Mouse (Mus musculus) megakaryocyte, embryonic 14.5 days (primary cell): ENCODE measurements at regions not wholly inside any gene's neighbourhood (a gene's known extent, or its start where the extent isn't known, plus 50 kb on each side); places are given as distances from the start of the nearest gene placed in this dataset.
A peak's percentile ranks its signal among the peaks of the same experiment; 100 is the strongest.

Source experiments
- H3K27me3 ChIP-seq: replicated peaks from 2 replicates; pipeline ENCODE3; 2012; ENCODE audit warnings: inconsistent platforms
- H3K36me3 ChIP-seq: replicated peaks from 2 replicates; pipeline ENCODE3; 2012; ENCODE audit warnings: low read length, inconsistent platforms, mixed read lengths
- H3K4me1 ChIP-seq: 2 replicates; pipeline ENCODE4 v1.6.1; 2012; ENCODE audit warnings: inconsistent platforms
- H3K4me3 ChIP-seq: replicated peaks from 2 replicates; pipeline ENCODE3; 2012; ENCODE audit warnings: moderate library complexity, mild to moderate bottlenecking, inconsistent platforms
- H3K9me3 ChIP-seq: 2 replicates; pipeline ENCODE4 v1.6.1; 2012; ENCODE audit warnings: inconsistent platforms
- FLI1 ChIP-seq: IDR thresholded peaks from 2 replicates; pipeline ENCODE4 v1.6.1; 2012; ENCODE audit warnings: low read length, inconsistent platforms, mixed read lengths
- GATA1 ChIP-seq: IDR thresholded peaks from 3 replicates; pipeline ENCODE4 v1.6.1; 2012; ENCODE audit warnings: mixed read lengths, low read length, inconsistent platforms, borderline replicate concordance

DNA sequence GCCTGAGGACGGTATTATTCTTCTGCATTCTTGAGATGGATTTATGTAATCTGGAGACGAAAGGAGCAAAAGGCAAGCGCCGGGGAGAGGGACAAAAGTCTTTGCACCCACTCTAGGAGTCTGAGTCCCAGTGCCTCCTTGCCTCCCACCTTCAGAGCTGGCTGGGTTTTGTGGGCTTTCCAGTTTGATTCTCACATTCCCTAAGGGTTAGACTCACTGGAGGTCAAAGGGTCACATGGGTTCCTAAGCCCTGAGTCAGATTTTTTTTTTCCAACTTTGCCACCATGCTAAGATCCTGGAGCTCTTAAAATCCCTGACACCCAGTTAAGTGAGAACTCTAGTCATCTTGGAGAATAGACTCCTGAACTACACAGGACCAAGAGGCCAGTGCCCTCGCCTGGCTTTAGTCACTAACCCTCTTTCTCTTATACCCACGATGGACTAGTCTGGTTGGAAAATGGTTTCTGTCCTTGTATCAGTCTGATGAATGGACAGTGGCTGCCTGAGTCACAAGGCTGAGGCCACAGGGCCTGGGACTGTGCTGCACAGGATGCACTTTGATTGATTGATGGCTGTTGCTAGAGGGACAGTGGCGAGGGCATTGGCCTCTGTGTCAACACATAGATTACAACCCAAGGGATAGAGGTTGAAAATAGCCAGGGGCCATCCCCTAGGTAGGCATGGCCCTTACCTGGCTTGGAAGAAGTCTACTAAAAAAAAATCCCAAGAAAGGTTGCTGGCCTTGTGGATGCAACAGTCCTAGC lies 161.9 kb downstream of the Rab11fip4 start:
- peaks cover 2% of the 10 kb centered on the region; the same call in 1 of the 2 replicates for H3K9me3 ChIP-seq
- no peak overlapping the region for H3K4me3 ChIP-seq
- peaks cover 62% of the 10 kb centered on the region for H3K27me3 ChIP-seq
- peaks cover 4% of the 10 kb centered on the region; the same call in 1 of the 2 replicates for H3K4me1 ChIP-seq
- TF ChIP-seq GATA1 (no peak), FLI1 (no peak)
- H3K36me3 ChIP-seq: no peaks in the 10 kb centered on the region

DNA sequence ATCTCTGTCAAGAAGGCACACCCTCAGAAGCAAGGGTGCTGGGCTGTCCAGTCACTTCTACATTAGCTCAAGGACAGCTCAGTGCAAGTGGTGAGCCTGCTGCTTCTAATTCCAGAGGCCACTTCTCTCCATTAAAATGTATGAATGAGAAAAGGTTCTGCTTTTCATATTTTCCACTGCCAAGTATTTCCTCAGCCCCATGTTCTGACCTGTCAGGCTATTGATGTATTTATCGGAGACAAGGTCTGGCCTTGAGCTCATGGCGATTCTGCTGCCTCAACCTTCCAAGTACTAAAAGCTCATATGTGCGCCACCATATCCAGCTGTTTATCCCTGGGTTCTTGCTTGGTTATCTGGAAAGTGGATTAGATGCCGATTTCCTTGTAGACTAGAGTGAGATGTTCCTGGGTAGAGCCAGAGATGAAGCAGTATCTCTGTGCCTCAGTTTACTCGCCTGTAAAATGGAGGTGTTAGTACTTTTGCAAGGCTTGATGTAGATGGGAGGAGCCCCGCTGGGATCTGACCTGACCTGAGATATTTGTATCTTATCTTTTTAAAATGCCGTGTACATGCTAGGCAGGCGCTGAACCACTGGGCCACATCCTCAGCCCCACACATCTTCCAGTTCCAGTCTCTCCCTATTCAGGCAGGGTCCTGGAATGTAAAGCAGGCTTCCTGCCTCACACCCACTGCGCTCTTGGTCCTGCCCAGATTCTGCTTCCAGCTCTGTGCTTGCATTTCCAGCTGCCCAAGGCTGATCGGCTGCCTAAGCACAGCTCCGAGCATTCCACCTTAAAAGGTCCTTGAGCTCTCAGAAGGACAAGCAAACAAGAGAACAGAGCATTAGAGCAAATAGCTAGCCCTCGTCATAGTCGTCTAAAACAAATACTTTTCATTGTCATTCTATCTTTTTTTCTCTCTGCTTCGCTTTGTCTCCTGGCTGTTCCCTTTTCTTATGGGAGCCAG lies 161.0 kb downstream of the Rab11fip4 start:
- peaks cover 2% of the 10 kb centered on the region; the same call in 1 of the 2 replicates for H3K9me3 ChIP-seq
- peaks cover 4% of the 10 kb centered on the region; the same call in 1 of the 2 replicates for H3K4me1 ChIP-seq
- TF ChIP-seq GATA1 (no peak), FLI1 (no peak)
- H3K27me3 ChIP-seq: peaks cover 56% of the 10 kb centered on the region
- H3K4me3 ChIP-seq: no peak overlapping the region
- H3K36me3 ChIP-seq: no peaks in the 10 kb centered on the region

DNA sequence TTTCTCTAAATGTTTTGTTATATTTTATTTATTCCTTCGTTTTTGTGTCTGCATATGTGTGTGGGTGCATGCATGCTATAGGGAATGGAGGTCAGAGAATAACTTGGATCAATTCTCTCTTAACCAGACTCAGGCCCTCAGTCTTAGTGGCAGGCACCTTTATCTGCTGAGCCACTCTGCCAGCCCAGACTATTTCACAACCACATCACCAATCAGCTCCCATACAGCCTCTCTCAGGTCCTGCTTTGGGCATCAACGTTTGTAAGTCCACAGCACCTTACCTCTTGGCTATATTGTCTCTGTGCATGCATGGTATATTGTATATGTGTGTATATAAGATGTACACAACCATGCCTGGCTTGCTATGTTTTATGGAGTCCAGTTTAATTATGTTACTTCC lies 159.9 kb downstream of the Rab11fip4 start:
- Histone ChIP-seq H3K36me3 (no peaks in the 10 kb centered on the region), H3K9me3 (peaks cover 2% of the 10 kb centered on the region; the same call in 1 of the 2 replicates), H3K4me1 (0 out of 2 replicates have a peak, but pooled peaks cover 6% of the 10 kb centered on the region), H3K4me3 (no peak overlapping the region), H3K27me3 (peaks cover 58% of the 10 kb centered on the region)
- no peak for TF ChIP-seq FLI1
- no peak for TF ChIP-seq GATA1

DNA sequence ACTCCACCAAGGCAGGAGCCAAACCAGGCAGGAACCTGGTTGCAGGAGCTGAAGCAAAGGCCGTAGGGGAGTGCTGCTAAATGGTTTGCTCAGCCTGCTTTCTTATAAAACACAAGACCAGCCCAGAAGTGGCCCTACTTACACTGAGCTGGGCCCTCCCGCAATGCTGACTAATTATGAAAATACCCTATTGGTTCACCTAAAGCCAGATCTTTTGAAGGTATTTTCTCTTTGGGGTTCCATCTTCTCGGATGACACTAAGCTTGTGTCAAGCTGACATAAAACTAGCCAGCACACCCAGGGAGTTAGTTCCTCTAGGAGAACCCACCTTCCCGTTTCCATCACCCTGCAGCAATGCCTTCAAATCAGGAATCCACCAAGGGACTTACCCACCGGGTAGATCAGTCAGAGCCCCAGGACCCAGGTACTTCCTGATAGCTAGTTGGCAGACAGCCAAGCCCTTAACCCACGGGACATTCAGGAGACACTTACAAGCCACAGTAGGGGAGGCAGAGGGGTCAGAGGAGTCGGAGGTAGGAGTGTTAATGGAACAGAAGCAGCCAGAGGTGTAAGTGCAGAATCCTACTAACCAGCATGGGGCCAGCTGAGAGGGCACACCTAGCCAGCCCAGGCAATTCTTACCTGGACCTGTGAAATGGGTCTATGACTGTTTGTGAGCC lies 158.9 kb downstream of the Rab11fip4 start:
- TF ChIP-seq GATA1: no peak
- no peak for TF ChIP-seq FLI1
- H3K27me3 ChIP-seq: peaks cover 56% of the 10 kb centered on the region
- peaks cover 2% of the 10 kb centered on the region; the same call in 1 of the 2 replicates for H3K9me3 ChIP-seq
- no peak overlapping the region for H3K4me3 ChIP-seq
- no peaks in the 10 kb centered on the region for H3K36me3 ChIP-seq
- H3K4me1 ChIP-seq: 0 out of 2 replicates have a peak, but pooled peaks cover 8% of the 10 kb centered on the region

DNA sequence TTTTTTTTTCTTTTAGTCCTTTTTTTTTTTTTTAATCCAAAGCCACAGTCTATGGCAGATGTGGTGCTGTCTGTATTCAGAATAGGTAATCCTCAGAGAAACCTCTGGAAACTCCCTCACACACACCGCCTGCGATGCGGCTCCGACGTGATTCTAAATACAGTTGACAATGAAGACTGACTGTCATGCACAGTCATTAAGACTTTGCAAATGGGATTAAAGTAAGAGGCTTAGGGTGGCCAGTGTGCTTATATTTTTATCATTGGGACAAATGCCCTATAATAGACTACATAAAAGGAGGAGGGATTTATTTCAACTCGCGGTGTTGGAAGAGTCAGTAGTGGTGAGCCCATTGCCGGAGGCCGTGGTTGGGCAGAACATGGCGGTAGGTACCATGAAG lies 158.1 kb downstream of the Rab11fip4 start:
- no peaks in the 10 kb centered on the region for H3K36me3 ChIP-seq
- peaks cover 2% of the 10 kb centered on the region; the same call in 1 of the 2 replicates for H3K9me3 ChIP-seq
- H3K4me1 ChIP-seq: 0 out of 2 replicates have a peak, but pooled peaks cover 8% of the 10 kb centered on the region
- peaks cover 51% of the 10 kb centered on the region for H3K27me3 ChIP-seq
- H3K4me3 ChIP-seq: no peak overlapping the region
- TF ChIP-seq GATA1 (no peak), FLI1 (no peak)

DNA sequence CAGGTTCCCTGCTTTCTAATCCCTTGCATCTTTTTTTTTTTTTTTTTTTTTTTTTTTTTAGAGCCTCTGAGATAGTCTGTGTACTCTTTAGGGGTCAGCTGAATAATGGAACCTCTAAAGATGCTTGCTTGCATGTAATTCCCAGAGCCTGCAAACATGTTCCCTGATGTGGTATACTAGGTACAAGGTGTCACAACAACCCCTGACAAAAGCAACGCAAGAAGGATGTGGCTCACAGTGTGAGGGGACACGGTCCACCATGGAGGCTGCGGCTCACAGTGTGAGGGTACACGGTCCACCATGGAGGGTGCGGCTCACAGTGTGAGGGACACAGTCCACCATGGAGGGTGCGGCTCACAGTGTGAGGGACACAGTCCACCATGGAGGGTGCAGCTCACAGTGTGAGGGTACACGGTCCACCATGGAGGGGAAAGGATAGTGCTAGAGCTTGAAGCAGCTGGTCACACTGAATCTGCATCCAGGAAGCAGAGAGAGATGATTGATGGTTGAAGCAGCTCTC lies 157.7 kb downstream of the Rab11fip4 start:
- Histone ChIP-seq H3K4me3 (peak overlapping the region; percentile 57), H3K9me3 (peaks cover 2% of the 10 kb centered on the region; the same call in 1 of the 2 replicates), H3K27me3 (peaks cover 48% of the 10 kb centered on the region), H3K4me1 (0 out of 2 replicates have a peak, but pooled peaks cover 8% of the 10 kb centered on the region), H3K36me3 (no peaks in the 10 kb centered on the region)
- no peak for TF ChIP-seq GATA1
- TF ChIP-seq FLI1: no peak

DNA sequence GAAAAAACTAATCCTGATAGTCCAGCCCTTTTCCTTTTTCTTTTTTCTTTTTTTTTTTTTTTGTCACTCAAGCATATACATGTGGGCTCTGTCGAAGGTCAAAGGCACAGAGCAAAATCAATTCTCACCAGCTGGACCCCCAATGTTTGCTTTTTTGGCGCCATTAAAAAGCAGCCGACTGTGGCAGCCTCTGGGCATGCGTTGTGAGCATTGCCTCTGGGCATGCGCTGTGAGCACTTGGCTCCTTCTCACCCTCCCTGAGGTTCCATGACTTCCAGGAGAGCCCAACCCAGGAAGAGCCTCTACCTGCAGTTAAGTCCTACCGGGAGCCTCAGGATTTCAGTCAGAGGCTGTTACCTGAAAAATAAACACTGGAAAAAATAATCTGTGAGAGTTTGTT lies 156.8 kb downstream of the Rab11fip4 start:
- H3K9me3 ChIP-seq: peaks cover 2% of the 10 kb centered on the region; the same call in 1 of the 2 replicates
- no peaks in the 10 kb centered on the region for H3K36me3 ChIP-seq
- TF ChIP-seq FLI1 (no peak), GATA1 (no peak)
- 0 out of 2 replicates have a peak, but pooled peaks cover 8% of the 10 kb centered on the region for H3K4me1 ChIP-seq
- no peak overlapping the region for H3K4me3 ChIP-seq
- peaks cover 40% of the 10 kb centered on the region for H3K27me3 ChIP-seq
